Mouse (Mus musculus): ENCODE results near the gene Smarca2.

Gene Smarca2

DNA sequence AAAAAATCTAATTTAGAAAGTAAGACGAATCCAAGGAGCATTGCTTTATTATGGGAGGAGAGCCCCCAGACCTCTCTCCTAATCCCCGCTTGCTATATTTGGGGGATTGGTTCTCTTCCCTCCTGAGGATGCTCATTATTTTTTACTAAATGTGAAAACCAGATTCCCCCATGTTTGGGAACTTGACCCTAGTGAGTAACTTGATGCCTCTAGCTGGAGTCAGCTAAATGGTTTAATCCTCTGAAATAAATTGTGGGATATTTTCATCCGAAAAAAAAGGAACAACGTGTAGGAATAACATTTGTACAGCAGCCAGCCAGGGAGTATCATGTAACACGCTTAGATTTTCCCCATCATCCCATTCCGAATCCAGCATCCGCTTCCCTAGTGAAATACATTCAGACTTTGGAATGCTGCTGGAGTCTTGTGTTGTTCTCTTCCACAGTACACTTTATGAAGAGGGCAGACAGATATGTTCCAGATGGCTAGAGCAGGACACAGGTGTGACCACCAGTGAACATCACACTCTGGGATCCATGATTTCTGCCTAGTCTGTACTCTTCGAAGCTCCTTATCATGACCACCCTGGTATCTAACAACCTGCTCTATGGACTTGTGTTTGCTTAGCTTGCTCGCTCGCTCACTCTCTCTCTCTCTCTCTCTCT lies 99.8 kb downstream of the Smarca2 start:
- no peak for DNase-seq

DNA sequence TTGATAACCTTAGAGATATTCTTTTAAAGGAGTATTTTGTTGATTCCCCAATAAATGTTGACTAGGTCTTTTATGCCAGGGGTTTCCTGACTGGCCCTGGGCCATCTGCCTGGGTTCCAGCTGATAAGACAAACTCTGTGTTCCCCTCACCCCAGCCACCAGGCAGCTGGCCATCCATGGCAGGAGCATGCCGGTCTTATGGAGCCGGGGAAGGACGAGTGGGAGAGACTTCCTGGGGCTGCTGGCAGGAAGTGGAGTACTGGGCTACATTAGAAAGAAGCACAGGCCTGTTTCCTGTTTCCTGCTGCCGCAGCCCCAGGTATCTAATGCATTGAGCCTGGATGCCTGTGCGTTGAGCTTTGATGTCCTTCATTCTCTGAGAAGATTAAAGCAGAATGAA lies 102.1 kb downstream of the Smarca2 start:
- DNase-seq: peak; percentile 55 to 68

DNA sequence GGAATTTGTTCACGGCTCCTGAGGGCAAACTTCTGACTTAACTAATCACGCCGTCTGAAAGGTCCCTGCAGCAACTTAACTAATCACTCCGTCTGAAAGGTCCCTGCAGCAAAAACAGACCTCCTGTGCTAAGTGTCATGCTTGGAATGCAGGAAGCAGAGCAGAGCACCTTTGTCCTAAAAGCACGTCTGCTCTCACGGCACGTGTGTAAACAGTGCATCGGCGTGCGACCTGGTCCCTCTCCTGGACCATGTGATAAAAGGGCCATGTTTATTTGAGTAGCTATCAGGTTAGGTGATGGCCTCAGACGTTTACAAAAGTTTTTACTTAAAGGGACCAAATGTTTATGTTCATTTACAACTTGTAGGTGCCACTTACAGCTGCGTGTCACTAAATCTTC lies 104.2 kb downstream of the Smarca2 start:
- DNase-seq: no peak

DNA sequence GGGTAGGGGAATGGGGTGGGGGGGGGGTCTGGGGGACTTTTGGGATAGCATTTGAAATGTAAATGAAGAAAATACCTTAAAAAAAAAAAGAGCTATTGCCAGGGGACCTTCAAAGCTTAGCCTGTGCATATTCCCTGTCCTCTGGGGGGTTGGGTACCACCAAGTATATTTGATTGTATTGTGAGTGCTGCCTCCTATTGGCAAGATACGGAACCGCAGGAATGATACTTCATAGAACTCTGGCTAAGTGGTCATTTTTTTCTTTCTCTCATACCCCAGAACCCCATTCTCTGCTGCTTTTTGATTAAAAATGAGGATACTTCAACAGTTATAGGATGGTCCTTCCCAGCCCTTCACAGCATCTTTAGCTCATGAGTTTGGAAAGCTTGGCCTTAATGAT lies 106.4 kb downstream of the Smarca2 start:
- DNase-seq: no peak

DNA sequence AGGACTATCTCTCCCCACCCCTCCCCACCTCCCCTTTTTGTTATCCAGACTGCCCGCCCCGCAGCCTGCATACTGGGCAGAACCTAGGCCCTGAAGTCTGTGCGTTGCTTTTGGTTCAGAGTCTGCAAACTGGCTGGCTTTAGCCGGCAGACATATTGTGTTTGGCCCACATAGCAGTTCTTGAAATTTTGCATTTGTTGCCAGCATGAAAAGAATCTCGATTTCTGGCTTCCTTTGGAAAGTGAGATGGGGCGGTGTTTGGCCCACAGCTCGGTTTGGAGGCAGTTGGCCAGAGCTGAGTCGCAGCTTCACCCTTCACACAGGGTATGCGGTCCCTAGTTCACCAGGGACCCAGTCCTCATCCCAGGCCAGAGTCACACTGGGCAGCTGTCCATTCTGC lies 111.4 kb downstream of the Smarca2 start:
- no peak for DNase-seq

DNA sequence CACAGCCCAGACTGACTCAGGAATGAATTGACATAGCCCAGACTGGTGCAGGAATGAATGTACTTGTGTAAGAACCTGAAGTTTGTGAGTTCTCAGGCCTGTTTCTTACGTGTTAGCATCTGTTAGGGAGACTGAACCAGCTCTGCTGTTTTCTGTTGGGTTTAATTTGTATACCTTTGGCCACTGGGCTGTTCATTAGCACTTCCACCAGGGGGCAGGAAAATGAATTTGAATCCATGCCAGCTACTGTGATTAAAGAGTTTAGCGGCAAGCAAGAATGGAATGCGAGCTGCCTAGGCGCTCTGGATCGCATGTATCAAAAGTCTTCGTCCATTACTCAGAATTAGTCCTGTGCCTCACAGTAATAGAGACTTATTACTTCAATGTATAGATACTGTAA lies 113.4 kb downstream of the Smarca2 start:
- peak; percentile 65 to 76 for DNase-seq

DNA sequence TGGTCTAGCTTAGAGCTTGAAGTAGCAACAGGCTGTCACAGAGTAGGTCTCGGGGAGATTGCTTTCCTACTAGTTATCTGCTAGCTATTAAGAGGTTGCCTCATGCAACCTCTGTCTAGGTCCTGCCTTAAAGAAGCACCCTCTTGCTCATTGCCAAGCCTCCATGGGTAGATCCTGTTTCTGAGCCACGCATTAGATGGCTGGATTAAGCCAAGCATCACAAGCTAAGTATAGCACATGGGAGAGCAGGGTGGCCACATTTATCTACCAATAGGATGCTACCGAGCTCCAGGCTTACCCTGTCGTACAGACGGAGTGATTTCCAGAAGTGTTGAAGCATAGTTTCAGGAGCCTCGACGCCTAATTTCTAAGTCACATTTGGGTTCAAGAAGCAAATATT lies 114.3 kb downstream of the Smarca2 start:
- DNase-seq: no peak

DNA sequence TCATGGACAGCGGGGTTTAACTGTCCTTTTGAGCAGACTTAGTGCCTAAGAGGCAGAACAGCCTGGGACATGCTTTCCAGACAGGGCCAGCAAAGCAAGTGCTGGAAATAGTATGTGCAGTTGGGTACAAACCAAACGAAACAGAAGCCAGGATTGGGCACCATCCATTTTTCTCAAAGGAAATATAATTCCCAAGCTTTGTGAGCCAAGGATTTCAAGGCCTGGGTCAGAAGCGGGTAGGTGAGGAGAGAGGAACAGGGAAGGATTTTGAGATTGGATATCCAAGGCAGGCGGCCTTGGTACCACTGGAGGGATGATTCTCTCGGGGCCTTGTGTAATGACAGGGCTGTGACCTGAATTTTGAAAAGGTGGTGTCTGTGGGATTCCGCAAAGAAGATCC lies 116.9 kb downstream of the Smarca2 start:
- DNase-seq: no peak

DNA sequence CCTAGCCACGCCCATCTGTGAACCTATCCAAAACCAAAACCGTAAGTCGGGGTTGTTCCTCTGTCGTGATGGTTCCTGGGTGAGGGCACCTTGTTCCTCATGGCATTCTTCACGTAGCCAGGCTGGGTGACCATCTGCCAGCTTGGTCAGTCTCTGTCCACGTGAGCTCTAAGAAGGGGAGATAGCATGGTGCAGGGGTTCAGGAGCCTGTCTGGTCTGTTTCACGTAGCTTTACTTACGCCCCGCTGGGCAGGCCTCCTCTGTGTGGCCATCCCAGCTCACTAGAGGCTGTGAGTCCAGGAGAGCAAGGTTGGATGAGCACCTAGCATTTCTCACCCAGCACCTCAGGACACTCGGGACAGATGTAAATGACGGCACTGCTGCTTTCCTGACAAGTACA lies 119.0 kb downstream of the Smarca2 start:
- no peak for DNase-seq

DNA sequence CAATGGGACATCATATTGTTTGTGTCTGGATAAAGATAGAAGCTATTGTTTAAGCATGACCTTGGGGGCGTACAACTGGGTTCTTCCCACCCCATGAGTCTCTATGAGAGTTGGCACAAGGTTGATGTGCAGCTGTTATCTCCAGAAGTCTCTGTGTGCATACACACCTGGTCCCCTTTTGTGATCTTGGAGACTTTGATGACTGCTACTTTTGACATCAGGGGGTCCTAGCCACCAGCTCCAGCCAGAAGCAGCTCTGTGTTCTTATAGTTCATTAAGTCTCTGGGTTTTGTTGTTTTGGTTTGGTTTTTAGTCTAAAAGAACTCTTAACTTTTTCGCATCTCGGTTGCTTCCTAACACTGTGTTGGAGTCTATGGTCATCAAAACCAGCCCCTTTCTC lies 119.8 kb downstream of the Smarca2 start:
- DNase-seq: no peak

DNA sequence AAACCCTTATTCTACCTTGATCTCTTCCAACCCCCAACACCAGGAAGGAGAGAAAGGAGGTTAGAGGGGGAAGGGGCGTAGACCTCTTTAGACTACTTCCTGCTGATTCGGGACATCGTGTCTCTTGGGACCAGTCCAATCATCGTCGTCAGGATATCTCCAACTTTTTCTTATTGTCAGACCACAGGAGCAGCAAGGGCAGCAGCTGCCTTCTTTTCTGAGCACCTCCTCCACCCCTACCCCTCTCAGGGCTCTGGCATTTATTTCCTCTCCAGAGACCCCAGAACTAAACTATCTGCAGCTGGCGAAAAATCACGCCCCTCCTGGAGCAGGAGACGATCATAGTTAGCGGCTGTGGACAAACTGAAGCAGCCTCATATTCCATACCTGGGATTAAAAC lies 122.9 kb downstream of the Smarca2 start:
- peak in 1 of 2 experiments; percentile 50 for DNase-seq

DNA sequence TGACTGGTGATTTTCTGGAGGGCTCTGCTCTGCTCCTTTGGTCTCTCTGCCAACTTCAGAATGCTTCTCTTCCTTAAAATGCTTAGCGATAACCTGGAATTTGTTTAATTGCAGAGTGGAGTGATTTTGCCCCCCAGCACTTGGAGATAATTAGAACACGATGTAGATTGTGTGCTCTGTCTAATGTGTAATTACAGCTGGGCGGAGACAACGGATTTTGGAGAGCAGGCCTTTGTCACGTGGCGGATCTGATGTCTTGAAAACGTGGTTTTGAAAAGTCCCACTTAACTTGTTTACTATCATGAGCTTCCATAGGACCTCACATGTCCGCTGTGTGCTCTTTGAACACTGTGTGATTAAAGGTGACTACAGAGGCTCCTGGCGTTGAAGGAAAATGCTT lies 125.6 kb downstream of the Smarca2 start:
- DNase-seq: no peak

DNA sequence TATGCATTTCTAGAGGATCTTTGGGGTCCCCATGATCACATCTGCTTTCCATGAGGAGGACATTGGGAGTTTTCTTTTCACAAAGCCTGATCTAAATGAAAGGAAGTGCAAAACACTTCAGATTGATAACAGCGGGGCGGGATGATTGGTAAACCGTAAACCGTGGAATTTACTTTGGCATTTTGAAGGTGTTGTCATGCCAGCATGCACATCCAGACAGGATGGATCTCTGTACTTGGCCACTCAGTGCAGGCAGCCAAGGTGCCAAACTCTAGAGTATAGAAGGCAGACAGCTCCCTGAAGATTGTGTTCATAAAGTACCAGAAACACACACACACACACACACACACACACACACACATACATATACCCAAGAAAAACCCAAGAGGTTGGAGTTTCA lies 126.3 kb downstream of the Smarca2 start:
- no peak for DNase-seq

DNA sequence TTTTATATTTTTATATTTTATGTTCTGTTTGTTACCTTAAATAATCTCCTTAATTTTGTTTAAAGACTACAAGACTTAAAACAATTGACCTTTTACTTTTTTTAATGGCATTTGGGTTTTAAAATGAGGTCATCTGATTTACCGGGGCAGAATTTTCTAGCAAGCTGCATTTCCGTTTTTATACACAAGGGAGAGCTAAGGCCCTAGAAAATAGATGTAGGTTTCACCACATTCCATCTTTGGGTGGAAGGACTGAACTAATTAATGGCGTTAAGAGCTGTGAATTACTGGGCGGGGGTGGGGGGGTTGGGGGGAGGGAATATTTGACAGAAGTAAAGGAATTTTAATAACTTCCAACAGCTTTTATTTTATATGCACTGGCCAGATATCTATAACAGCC lies 127.0 kb downstream of the Smarca2 start:
- DNase-seq: no peak

DNA sequence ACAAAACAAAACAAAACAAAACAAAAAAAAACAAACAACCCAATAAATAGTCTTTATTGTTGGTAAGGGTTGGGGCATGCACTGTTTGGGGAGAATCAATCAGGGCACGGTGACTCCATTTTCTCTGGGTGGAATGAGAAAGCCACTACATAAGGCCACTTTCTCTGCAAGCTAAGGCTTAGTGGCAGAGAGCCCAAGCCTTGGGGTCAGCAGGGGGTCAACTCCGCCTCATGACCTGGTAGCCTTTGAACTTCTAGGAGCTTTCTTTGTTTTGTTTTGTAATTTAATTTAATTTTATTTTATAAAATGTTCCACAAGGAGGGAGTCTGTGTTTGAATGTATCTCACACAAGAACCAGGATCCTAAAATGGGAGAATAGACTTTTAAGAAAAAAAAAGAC lies 128.2 kb downstream of the Smarca2 start:
- no peak for DNase-seq

DNA sequence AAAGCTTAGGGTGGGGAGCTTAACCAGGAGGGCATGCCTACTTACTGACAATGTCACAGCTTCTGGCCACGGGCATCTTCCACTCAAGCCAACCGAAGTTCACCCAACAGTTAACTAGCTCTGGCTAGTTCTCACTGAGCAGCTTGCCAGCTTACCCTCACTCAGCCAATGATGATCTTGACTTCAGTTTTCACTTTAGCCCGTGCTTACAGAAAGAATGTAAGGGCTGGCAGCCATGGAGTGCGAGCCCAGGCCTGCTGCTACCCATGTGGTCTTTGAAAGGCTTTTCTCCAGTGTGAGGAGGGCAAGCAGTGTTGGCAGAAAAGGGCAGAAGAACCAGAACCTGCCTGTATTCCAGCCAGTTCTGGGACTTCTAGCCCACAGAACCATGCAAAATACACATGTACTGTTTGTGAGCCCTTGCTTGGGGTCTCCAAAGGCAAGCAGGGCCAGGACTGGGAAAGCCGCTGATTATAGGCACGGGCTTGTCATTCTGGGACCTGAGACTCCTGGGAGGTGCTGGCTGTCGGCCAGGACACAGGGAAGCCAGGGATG lies 128.8 kb downstream of the Smarca2 start:
- DNase-seq: no peak

DNA sequence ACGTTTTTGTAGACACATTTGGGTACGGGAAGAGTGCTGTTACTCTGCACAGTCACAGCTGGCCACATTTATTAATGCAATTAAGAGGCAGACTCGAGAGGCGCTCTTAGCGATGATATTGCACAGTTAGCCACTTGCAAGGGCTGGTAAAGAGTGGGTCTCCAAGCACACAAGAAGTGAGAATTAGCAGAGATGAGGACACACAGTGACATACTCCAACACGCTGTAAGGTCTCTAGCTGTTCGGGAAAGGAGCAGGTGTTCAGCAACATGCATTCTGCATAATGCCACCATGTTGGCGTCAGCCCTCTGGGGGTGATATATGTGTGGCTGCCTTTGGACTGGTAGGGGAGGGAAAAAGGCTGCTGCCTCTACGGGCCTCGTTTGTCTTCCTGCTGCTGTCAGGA lies 129.9 kb downstream of the Smarca2 start:
- DNase-seq: no peak

DNA sequence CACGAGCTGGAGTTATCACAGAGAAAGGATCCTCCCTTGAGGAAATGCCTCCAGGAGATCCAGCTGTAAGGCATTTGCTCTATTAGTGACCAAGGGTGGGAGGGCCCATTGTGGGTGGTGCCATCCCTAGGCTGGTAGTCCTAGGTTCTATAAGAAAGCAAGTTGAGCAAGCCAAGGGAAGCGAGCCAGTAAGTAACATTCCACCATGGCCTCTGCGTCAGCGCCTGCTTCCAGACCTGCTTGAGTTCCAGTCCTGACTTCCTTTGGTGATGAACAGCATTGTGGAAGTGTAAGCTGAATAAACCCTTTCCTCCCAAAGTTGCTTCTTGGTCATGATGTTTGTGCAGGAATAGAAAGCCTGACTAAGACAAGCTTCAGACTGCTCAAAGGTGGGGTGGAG lies 140.2 kb downstream of the Smarca2 start:
- peak; percentile 30 to 59 for DNase-seq

DNA sequence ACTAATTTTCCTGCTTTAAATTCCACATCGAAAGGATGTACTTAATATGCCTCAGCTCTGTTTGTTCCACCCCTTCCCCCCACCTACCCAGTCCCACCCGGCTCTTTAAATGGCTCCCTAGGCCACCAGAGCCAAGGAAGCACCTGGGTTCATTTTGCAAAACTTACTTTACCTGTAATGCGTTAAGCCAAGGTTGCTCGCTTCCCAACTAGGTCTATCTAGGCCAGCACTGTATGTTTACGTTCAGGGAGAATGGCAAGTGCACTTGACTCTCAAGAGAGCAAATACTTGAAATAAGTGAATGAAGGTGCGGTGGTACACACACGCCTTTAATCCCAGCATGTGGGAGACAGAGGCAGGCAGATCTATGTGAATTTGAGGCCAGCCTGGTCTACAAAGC lies 140.7 kb downstream of the Smarca2 start:
- peak; percentile 63 to 84 for DNase-seq

DNA sequence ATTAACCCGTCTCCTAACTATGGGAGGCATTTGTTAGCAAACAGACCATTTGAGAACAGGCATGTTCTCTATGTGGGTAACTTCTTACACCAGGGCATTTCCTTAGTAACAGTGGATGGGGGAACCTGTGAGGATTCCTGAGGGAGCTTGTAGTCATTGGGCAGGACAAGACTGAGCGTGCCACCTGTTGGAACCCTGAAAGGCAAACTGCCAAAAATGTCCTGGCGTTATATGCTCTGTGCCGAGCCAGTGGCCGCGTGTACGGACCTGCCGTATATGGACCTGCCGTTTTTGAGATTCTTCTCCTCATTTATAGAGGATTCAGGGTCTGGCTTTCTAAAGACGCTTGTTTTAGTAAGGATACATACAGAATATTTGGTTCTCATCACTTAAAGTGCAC lies 141.4 kb downstream of the Smarca2 start:
- no peak for DNase-seq

DNA sequence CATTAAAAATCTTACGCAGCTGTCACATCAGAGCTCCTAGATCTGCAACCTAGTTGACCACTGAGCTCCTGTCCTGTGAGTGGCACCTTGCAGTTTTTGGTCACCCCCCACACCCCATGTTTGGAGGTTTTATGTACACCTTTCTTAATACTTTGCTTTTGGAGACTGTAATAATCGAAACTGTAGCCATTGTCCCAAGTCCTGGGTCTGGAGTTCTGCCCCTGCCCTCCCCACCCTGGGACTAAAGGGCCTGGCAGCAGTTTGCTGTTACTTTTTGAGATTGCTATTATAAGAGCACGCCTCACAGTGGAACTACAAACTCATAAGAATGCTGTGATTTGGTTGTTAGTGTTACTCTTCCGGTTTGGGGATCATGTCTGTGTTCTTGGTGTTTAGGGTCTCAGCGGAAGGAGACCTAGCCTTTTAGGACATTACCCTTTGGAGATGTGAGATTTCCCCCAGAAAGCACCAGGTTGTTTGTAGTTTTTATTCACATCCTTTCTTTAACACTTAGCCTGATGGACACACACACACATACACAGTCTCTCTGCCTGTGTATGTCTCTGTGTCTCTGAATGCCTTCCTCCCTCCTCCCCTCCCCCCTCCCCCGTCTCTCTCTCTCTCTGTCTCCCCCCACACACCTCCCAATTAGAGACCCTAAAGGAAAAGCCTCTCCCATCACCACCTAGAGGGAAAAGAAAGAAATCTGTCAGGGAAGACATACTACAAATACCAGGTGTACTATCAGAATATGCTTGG lies 142.0 kb downstream of the Smarca2 start:
- no peak for DNase-seq

DNA sequence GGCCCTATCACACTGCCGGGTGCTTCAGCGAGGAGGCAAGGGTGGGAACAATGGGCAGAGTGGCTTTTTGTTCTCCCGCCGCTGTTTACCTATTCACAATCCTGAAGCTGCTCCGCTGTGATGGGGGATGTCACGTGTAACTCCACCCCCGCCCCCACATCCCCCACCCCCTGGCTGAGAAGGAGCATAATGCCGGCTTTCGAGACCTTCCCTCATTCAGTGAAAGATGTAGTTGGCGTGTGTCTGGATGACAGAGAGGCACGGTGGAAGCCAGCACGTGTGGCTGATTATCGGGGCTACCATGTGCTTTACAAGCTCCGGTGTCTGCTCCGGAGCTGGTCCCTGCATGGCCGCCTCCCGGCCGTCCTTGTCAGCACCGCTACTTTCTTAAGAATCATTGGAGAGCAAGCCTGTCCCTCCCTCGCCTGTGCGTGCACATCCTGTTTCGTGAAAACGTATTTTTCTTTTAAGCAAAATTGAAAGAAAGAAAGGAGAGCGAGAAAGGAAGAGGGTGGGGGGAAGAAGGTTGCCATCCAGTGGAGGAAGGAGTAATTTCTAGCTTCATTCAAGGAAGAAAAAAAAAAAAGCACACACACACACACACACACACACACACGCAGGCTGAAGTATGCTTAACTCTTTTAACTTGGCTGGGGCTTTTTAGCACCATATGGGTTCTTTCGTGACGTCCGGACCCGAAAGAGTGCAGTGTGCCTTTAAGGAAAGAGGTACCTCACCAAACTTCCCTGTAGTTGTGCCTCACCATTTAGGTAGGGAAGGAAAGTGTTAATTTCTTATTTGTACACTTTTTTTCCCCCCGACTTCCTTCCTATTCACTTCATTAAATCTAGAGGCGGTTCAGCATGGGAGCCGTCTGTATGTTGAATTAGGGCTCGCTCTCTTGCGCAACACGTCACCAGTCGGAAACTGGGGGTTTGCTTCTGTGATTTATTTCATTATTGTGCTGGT lies 143.0 kb downstream of the Smarca2 start:
- peak; percentile 70 to 73 for DNase-seq

DNA sequence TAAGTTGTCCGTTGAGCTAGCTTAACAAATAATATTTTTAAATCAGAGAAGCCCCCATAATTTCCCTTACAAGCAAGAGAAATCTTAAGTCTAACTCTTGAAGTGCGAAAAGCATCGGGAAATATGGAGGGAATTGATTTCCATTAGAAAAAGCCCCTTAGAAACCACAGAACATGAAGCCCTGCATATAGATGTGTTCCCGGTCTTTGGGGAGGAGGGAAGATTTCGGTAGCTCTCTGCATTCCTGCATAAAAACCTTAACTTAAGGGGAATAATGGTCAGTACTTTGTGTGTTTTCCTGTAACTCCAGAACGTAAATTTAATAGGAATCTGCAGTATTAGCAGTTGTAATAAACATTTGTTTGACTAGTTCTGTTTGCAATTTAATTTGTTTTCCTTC lies 143.8 kb downstream of the Smarca2 start:
- no peak for DNase-seq
